Mouse (Mus musculus): Measurements from ENCODE around the gene Usp49.

GRCm38 (mm10) chr17:47671988-47672310 lies 41.5 kb downstream of the Usp49 start:
- TF ChIP-seq CTCF (IDR thresholded peaks at IDR 0.05; ENCODE audit: low read depth, low read length) = no peak
- no peak for TF ChIP-seq POLR2A (IDR thresholded peaks at IDR 0.05; ENCODE audit: extremely low read depth, insufficient read depth, low read length)
